Mouse (Mus musculus) liver, adult 2 months (tissue): ENCODE data around the gene Tesk2. TPM values are rescaled to one million over a fixed set of nuclear protein-coding genes. Genes with fewer than 3 reads are reported as not detected.
"Not testable (repeated sequence)": the region's sequence is repeated elsewhere in the genome, so short reads cannot be mapped to it uniquely, and the experiment has no call there.

ENCODE experiments used
- DNase-seq: peaks from one replicate; pipeline ENCODE4 v3.0.0-alpha.2; 2011; ENCODE audit warnings: low read depth, low spot score; ENCODE audit errors: extremely low read depth
- H3K27ac ChIP-seq: fragments of 200-500 bp; replicated peaks from 2 replicates; pipeline ENCODE4 v1.5.1; 2012; ENCODE audit warnings: low read depth, mild to moderate bottlenecking, control low read depth, inconsistent platforms, low read length; ENCODE audit not compliant: insufficient read depth
- H3K27me3 ChIP-seq: fragments of 200-500 bp; 2 replicates; pipeline ENCODE4 v1.6.1; 2012; ENCODE audit warnings: mild to moderate bottlenecking, moderate library complexity, low read length, inconsistent platforms; ENCODE audit not compliant: control insufficient read depth, insufficient read depth
- H3K36me3 ChIP-seq: fragments of 200-500 bp; 2 replicates; pipeline ENCODE4 v1.6.1; 2012; ENCODE audit warnings: low read length, inconsistent platforms; ENCODE audit not compliant: control insufficient read depth, insufficient read depth
- H3K4me1 ChIP-seq: fragments of 200-500 bp; 2 replicates; pipeline ENCODE4 v1.6.1; 2011; ENCODE audit warnings: low read length; ENCODE audit not compliant: control insufficient read depth, insufficient read depth
- H3K4me3 ChIP-seq: fragments of 200-500 bp; 2 replicates; pipeline ENCODE4 v1.5.1; 2011; ENCODE audit warnings: low read depth, mild to moderate bottlenecking, control low read depth, low read length, moderate library complexity; ENCODE audit not compliant: insufficient read depth
- H3K79me2 ChIP-seq: fragments of 200-500 bp; 2 replicates; pipeline ENCODE4 v1.6.1; 2012; ENCODE audit warnings: inconsistent platforms, mild to moderate bottlenecking, low read length, moderate library complexity; ENCODE audit not compliant: control insufficient read depth, insufficient read depth
- H3K9ac ChIP-seq: fragments of 200-500 bp; 2 replicates; pipeline ENCODE4 v1.6.1; 2012; ENCODE audit warnings: low read depth, mild to moderate bottlenecking, control low read depth, inconsistent platforms, low read length
- CTCF ChIP-seq: fragments of 200-500 bp; IDR thresholded peaks from 2 replicates; pipeline ENCODE4 v1.5.1; 2011; ENCODE audit warnings: low read depth, low read length, control low read depth
- POLR2A ChIP-seq: fragments of 200-500 bp; IDR thresholded peaks from 2 replicates; pipeline ENCODE4 v1.6.1; 2011; ENCODE audit warnings: low read length, control low read depth; ENCODE audit not compliant: insufficient read depth; ENCODE audit errors: extremely low read depth
- WGBS: fragments of 180-500 bp; shearing (Covaris S2); methylation state at CpG from one replicate; pipeline ENCODE4 v1.1.7; 2018; 5-methylcytosine and 5-hydroxymethylcytosine counted together
- polyA plus RNA-seq: library from polyadenylated mRNA; depleted of rRNA; stranded (reverse); fragments of >200 nt; gene quantifications from 2 replicates; pipeline ENCODE4 v1.2.3, GENCODE M21; 2012; rRNA removed
- total RNA-seq: library from RNA; depleted of rRNA; stranded (reverse); fragments of >200 nt; gene quantifications from 2 replicates; pipeline ENCODE4 v1.2.3, GENCODE M21; 2014; rRNA removed

The Tesk2 gene
- total RNA-seq (11.5 and 13.6 TPM in 2 replicates), polyA plus RNA-seq (7.2 and 7.8 TPM in 2 replicates)

- Histone ChIP-seq H3K36me3 (no peaks in the 10 kb centered on the region), H3K27me3 (no peaks in the 10 kb centered on the region), H3K4me3 (peak within 1 kb of the TSS; percentile 75), H3K4me1 (peaks cover 7% of the 10 kb centered on the region), H3K79me2 (peaks cover 9% of the 10 kb centered on the region; the same call in 1 of the 2 replicates), H3K27ac (peak within 1 kb of the TSS; percentile 88), H3K9ac (peak within 1 kb of the TSS; percentile 83)
- peak; percentile 100 for DNase-seq
- WGBS, result under 1% methylated on average over 33 of the region's 34 CpGs
- no peak for TF ChIP-seq CTCF
- TF ChIP-seq POLR2A, result peak; percentile 90
Measured at GRCm38 (mm10) chr4:116720343-116721097, at the start of gene Tesk2. Gene Tesk2, plus strand, starts transcription at chr4:116720948.

- no peaks in the 10 kb centered on the region for H3K79me2 ChIP-seq
- H3K4me3 ChIP-seq, result no peak overlapping the region
- no peak overlapping the region for H3K27ac ChIP-seq
- H3K4me1 ChIP-seq, result peaks cover 14% of the 10 kb centered on the region
- no peak overlapping the region for H3K9ac ChIP-seq
- no peaks in the 10 kb centered on the region for H3K36me3 ChIP-seq
- DNase-seq, result peak; percentile 91
- 8% methylated on average over 2 of the region's 2 CpGs for WGBS
- TF ChIP-seq POLR2A, result no peak
- no peak for TF ChIP-seq CTCF
- H3K27me3 ChIP-seq, result no peaks in the 10 kb centered on the region
Measured at GRCm38 (mm10) chr4:116672785-116673184, 48.0 kb upstream of the Tesk2 start.

- H3K4me3 ChIP-seq, H3K79me2 ChIP-seq, H3K27ac ChIP-seq, H3K9ac ChIP-seq, H3K27me3 ChIP-seq, H3K36me3 ChIP-seq, DNase-seq: not testable (repeated sequence)
- WGBS, result 63% methylated on average over 6 of the region's 6 CpGs
- peaks cover 11% of the 10 kb centered on the region for H3K4me1 ChIP-seq
Measured at GRCm38 (mm10) chr4:116674761-116675160, 46.0 kb upstream of the Tesk2 start.

GRCm38 (mm10) chr4:116676027-116676426 is 44.7 kb upstream of the Tesk2 start:
- no peaks in the 10 kb centered on the region for H3K27me3 ChIP-seq
- H3K36me3 ChIP-seq, result no peaks in the 10 kb centered on the region
- WGBS, result 69% methylated on average over 3 of the region's 3 CpGs
- no peak overlapping the region for H3K27ac ChIP-seq
- peaks cover 11% of the 10 kb centered on the region for H3K4me1 ChIP-seq
- H3K79me2 ChIP-seq, result no peaks in the 10 kb centered on the region
- H3K9ac ChIP-seq, result no peak overlapping the region
- H3K4me3 ChIP-seq, result no peak overlapping the region
- TF ChIP-seq CTCF (no peak), POLR2A (no peak)
- no peak for DNase-seq

GRCm38 (mm10) chr4:116677808-116678207 is 42.9 kb upstream of the Tesk2 start:
- H3K4me1 ChIP-seq, result peaks cover 8% of the 10 kb centered on the region
- H3K36me3 ChIP-seq, result no peaks in the 10 kb centered on the region
- H3K9ac ChIP-seq, result no peak overlapping the region
- no peaks in the 10 kb centered on the region for H3K27me3 ChIP-seq
- TF ChIP-seq CTCF (no peak), POLR2A (no peak)
- DNase-seq, result no peak
- H3K27ac ChIP-seq, result no peak overlapping the region
- H3K79me2 ChIP-seq, result no peaks in the 10 kb centered on the region
- H3K4me3 ChIP-seq, result no peak overlapping the region
- 100% methylated on average over 1 of the region's 1 CpGs for WGBS

- TF ChIP-seq CTCF (no peak), POLR2A (no peak)
- Histone ChIP-seq H3K79me2 (no peaks in the 10 kb centered on the region), H3K27me3 (no peaks in the 10 kb centered on the region), H3K36me3 (no peaks in the 10 kb centered on the region), H3K4me1 (peaks cover 8% of the 10 kb centered on the region), H3K9ac (no peak overlapping the region), H3K27ac (no peak overlapping the region), H3K4me3 (no peak overlapping the region)
- WGBS, result 28% methylated on average over 5 of the region's 5 CpGs
- DNase-seq, result peak; percentile 57
Measured at GRCm38 (mm10) chr4:116679141-116679540, 41.6 kb upstream of the Tesk2 start.

- not testable (repeated sequence) for H3K4me3 ChIP-seq, H3K27me3 ChIP-seq, H3K36me3 ChIP-seq, H3K27ac ChIP-seq, H3K9ac ChIP-seq, H3K79me2 ChIP-seq, DNase-seq
- WGBS, result 93% methylated on average over 4 of the region's 4 CpGs
- peaks cover 11% of the 10 kb centered on the region for H3K4me1 ChIP-seq
Measured at GRCm38 (mm10) chr4:116680521-116680920, 40.2 kb upstream of the Tesk2 start.
